Mouse (Mus musculus): Measurements from ENCODE around the gene Ccm2. TPM values are rescaled to one million over a fixed set of nuclear protein-coding genes. Genes with fewer than 3 reads are reported as not detected.

Ccm2 gene
- total RNA-seq, 2 experiments from 2014 or later = 28.3 to 29.6 TPM

DNA sequence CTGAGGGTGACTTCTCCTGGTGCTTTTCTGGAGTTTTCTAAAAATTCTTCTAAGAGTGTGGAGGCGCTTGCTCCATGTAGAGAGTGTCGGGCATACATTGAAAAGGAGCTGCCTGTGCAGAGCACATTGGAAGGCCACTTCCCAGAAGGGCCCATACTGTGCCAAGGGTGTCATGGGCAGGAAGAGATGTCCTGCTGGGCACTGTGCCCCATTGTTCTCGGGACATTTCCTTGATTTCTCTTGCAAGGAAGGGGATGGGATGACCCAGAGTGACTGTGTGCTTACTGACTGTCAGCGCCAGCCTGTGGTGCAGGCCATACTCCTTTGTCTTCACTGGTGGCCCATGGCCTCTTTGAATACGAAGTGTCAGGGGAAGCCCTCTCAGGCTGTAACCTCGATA, 92.4 kb downstream of the Ccm2 start:
- no peak for DNase-seq
- intact Hi-C loops (cut with DNase I) = no loop called here

DNA sequence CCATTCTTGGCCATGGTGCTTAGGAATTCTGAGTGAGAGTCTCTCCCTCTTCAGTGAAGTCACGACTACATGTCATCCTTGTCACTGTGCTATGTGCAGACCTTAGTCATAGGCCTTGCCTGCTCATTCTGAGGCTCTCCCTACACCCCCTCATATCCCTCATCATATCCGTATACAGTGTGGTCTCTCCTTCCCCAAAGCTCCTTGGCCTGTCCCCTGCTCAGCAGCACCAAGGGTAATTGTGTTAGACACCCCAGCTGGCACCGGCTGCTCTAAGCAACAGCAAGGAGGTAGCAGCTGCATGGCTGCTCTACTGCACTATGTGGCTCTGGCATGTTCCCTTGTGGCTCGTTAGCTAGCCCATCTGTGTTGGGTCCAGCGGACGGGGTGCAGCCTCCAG, 97.9 kb downstream of the Ccm2 start:
- no peak for DNase-seq
- intact Hi-C loops (cut with DNase I) = no loop called here

Other genes with a start within 250 kb of the Ccm2 start
- gene Zmiz2, start 157.8 kb upstream of the Ccm2 start, total RNA-seq (2021) = 10 to 100 TPM; 43.2 to 44.3 TPM
- gene Ppia, start 131.4 kb upstream of the Ccm2 start, total RNA-seq (2021) = 100 to 1,000 TPM; 943 to 992 TPM
- gene H2afv, start 102.4 kb upstream of the Ccm2 start, total RNA-seq (2021) = 10 to 100 TPM; 73.1 to 82.9 TPM
- 10 to 100 TPM; 70.5 to 74.0 TPM for gene Purb, start 71.0 kb upstream of the Ccm2 start, total RNA-seq (2021)
- gene Myo1g, start 25.9 kb upstream of the Ccm2 start, total RNA-seq (2021) = 1 to 10 TPM; 1.4 to 1.6 TPM
- gene Nacad, start 59.2 kb downstream of the Ccm2 start, total RNA-seq (2021) = 1 to 10 TPM in 1 of 2 experiments, under 1 TPM in 1; 0.60 to 1.1 TPM
- gene Tbrg4, start 79.2 kb downstream of the Ccm2 start, total RNA-seq (2021) = 100 to 1,000 TPM; 103 to 106 TPM
- not detected for gene Wap, start 91.8 kb downstream of the Ccm2 start, total RNA-seq (2021)
- gene Ramp3, start 111.6 kb downstream of the Ccm2 start, total RNA-seq (2021) = 1 to 10 TPM; 4.7 to 5.4 TPM